Mouse (Mus musculus) left cerebral cortex, postnatal 14 days (tissue): ENCODE measurements around the gene Flad1. TPM values are rescaled to one million over a fixed set of nuclear protein-coding genes. Genes with fewer than 3 reads are reported as not detected.

ENCODE experiments used
- DNase-seq, 2 experiments: peaks; one replicate each; pipeline ENCODE4 v3.0.0; 2021 to 2022; ENCODE audit warnings: low spot score in 2 of 2, mixed read lengths in 1 of 2
- intact Hi-C: fragments of 180-260 bp; cut with DNase I; formaldehyde crosslinking; loops from one replicate; pipeline ENCODE4 v1.15.1; 2025
- total RNA-seq, 2 experiments: library from RNA; stranded (reverse); gene quantifications; 2 replicates each; pipeline ENCODE4 v1.2.3; 2021

Gene Flad1
- total RNA-seq, 2 experiments from 2014 or later = 30.6 to 31.4 TPM

DNA sequence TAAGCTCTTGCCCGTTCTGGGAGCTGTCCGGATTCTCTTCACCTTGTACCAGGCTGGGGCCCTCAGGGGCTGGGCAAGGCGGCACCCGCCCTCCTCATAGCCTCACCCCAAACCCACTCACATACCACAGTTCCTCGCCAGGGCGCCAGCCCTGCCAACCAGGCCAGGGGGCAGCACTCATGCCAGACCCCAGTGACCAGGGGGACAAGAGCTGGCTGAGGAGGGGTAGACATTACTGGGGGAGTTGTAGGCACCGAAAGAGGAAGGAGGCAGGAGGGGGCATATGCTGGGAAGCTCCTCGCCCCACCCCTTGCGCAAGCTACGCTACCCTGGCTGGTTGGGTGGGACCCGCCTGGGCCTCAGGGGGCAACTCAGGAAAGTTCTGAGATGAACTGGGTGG is 24.0 kb downstream of the Flad1 start:
- no peak for DNase-seq
- intact Hi-C loops = no loop called here

DNA sequence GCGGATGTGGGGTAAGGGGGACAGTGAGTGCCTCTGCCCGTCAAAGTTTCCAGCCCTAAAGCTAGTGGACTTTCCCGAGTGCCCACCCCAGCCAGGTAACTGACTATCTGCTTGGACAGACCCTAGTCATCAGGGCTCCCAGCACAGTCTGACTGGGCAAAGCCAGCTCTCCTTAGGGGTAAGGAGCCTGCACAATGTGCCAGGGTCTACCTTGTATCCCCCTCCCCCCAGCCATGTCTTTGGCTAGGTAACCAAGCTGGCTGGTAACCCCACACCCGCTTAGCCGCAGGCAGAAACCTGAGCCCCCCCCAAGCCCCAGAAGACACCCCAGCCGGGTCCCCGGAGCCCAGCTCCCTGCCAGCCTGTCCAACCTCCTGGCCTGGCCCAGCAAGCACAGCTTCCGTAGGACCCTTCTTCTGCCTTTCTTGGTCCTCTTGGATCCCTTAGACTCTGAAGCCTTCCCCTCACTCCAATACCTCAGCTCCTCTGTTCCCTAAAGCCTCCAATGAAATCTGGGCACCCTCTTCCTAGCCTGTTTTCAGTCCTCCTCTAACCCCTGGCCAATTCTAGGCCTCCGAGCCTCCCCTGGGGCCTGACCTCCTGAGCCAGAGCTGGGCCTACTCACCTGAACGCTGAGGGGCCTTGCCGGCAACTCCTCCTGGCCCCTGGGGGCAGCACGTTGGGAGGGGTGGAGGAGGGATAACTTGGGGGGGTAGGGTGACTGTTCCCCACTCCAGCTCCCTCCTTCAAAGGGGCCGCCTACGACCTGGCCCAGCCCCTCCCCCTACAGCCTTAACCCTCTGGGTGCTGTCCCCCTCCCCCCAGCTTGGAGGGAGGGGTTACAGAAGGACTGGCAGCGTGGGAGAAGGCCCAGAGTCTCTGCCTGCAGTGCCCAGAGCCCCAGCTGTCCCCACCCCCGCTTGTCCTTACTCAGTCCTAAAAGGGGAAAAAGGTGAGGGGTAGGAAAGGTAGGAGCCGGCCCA is 24.9 kb downstream of the Flad1 start:
- intact Hi-C loops = no loop called here

DNA sequence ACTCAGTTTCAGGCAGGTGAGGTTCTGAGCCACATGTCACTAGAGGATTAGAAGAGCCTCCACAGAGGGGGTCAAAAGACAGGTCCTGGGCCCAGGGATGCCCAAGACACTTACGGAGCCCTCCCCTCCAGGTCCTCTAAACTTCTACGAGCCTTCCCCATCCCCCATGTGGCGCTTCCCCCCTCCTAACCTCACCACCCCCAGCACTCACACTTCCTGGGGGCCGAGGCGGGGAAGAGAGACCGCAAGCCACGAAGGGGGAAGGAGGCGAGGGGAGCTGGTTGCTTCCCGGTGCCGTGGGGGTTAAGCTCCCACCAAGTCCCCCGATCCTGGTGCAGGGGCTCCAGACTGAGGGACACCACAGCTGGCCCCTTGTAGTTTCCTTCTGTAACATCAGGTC is 26.2 kb downstream of the Flad1 start:
- intact Hi-C loops = no loop called here
- no peak for DNase-seq

More for the DNA sequence above, 24.9 kb downstream of the Flad1 start:
- no peak for DNase-seq

DNA sequence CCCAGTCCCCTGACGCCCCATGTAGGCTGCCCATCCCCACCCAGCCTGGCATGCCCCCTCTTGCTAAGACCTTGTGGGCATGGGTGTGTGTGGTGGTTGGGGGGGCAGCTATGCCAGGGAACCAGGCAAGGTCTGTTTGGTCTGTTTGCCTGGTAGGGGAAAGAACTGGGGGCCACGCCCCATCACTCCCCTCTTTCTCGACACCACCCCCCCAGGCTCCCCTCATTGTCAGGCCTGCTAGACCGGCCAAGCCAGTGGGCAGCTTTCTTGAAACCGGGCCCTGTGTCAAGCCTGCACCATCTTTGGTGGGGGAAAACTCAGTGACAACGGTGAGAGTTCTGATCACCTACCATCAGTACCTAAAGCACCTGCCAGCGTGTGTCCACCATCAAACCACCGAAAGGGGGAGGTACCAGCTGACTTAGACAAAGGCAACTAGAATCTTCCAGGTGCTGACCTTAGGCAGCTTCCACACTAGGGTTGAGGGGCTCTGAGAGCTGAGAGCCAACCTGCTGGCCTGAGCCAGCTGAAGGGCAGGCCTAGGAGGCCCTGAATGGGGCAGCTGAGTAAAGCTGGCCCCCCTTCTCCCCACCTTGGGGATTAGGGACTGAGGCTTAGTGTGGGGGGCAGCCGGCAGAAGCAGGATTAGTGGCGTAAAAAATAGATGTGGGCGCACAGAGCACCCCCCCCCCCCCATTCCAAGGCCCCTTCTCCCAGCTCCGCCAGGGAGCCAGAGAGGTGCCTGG is 27.2 kb downstream of the Flad1 start:
- intact Hi-C loops = no loop called here
- DNase-seq = no peak

DNA sequence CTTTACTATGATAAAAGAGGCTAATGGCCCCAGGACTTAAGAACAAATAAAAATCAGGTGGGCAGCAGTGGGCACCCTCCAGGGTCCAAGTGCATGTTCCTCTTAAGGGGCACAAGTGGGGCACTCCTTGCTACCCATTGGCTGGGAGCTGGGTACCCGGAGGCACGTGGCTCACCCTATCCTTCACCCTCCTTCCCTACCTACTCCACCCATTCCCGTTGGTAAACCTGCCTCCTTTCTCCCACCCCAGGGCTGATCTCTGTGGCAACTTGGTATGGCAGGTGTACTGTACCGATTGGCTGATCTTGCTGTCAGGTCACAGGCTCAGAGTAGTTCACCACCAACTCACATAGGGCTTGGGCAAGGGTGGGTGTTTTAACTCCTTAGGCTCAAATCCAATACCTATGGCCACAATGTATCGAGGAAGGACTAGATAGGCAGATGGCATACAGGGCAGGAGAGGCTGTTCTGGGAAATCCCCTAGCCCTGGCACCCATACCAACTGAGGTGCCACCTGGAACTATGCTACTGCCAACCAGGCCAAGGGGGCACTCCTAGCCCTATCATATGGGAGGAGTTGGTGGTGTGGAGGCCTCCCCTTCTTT is 27.9 kb downstream of the Flad1 start:
- intact Hi-C loops = no loop called here
- DNase-seq = no peak

DNA sequence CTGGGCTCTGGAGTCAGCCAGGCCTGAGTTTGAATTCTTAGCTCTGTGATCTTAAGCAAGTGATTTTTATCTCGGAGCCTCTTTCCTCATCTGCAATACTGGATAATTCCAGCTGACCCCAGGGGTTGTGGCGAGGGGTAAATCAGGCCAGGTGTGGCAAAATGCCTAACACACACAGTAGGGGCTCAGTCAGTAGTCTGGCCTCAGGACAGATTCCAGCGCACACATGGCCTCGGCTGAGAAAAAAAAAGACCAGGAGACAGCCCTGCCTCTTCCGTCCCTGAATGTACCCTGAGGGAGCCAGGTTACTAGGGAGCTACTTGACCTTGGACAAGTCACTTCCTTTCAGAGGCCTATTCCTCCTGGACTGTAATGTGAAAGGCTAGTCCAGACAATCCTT is 28.7 kb downstream of the Flad1 start:
- intact Hi-C loops = no loop called here
- DNase-seq = no peak

DNA sequence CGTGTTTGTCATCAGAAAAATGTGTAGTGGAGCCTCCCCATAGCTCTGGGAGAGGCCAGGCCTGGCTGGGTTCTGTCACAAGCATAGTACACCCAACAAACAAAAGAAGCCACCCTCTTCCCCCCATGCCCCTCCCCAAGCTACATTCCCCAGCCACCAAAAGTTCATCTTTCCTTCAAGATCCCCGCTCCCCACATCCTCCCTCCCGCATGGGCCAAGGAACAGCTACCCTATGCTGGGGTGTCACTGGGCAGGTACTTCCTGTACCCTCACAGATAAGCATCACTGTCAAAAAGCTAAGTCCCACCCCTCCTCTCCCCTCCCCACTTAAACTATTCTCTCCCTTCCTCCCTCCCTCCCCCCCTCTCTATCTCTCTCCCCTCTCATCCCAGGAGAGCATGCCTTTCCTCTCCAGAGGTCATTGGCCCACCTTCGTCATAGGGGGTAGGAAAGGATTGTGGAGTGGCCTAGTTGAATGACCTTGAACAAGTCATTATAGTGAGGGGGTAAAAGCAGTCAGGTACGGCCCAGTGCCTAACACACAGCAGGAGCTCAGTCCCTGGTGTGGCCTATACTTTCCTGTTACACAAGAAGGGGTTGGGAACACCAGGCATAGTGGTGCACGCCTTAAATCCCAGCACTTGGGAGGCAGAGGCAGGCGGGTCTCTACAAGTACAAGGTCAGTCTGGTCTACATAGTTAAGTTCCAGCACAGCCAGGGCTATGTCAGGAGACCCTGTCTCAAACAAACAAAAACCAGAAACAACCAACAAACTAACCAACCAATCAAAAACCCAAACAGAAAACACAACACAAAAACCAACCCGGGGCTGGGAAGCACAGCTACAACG is 29.4 kb downstream of the Flad1 start:
- intact Hi-C loops = no loop called here

DNA sequence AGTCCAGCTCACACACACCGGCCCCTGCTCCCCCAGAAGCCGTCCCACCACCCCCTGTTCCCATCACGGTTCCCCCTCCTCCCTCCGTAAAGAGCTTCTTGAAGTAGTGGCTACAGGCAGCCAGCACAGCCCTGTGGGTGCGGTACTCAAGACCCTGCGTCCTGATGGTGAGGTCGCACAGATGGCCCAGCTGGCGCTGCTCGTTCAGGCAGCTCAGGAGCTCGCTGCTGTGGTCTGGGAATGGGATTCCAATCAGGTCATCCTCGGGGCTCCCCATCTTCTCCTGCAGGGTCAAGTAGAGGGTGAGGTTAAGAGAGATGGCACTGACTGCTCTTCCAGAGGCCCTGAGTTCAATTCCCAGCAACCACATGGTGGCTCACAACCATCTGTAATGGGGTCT is 30.4 kb downstream of the Flad1 start:
- intact Hi-C loops = no loop called here
- DNase-seq = no peak

More for the DNA sequence above, 29.4 kb downstream of the Flad1 start:
- DNase-seq = no peak

DNA sequence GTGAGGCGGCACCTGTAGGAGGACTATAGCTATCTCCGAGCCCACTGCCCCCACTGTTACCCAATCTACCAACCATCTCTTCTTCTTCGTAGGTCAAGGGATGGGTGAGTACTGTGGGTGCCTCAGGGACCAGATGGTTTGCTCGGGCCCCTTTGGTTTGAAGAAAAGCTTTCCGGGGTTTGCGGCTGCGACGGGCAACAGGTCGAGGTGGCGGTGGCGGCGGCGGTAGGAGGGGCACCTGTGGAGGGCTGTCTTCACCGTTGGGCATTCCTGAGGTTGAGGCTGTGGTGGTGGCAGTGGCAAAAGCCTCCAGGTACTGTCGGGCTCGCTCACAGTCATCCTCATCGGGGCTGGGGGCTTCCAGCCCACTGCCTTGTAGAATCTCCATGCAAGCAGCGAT is 31.0 kb downstream of the Flad1 start:
- no peak for DNase-seq
- intact Hi-C loops = no loop called here

DNA sequence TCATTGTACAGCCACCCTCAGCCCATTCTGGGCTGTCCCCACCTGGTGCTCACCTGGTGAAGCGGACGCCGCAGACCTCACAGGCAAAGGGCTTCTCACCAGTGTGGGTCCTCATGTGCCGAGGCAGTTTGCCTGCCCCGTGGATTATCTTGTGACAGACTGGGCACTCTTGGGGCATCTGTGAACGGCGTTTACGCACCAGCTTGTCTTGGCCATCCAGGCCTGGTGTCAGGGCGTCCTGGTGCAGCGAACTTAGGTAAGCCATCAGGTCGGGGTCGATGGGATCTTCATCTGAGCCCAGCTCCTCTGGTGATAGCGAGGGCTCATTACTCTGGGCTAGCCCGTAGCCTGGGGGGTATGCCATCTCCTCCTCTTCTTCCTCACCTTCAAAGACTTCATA is 31.4 kb downstream of the Flad1 start:
- intact Hi-C loops = no loop called here
- no peak for DNase-seq

DNA sequence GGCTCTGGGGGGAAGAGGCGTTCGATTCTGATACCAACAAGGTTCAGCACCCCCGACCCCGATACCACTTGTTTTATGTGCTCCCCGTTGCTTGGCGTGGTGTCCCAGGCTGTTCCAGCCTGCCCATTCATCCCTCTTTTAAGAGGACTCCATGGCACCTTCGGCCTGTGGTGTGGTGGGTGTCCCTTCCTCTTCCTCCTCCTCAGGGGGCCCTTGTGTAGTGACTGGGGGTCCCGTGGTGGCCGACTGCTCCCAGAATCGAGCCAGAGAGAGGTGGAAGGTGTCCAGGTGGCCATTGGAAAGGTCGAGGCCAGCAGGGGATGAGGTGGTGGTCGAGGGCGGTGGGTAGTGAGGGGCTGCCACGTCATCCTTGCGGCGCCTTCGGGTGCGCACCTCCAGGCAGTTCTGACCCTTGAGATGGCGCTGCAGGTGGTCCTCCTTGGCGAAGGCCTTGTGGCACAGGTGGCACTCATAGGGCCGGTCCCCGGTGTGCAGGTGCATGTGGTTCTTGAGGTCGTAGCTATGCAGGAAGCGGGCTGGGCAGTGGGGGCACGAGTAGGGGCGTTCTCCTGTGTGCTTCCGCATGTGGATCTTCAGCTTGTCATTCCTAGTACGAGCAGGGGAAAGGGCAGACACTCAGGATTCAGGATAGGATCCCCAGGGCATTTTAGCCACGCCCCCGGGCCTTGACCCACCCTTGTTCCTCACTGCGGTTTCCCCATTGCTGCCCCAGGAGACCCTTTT is 32.1 kb downstream of the Flad1 start:
- no peak for DNase-seq

DNA sequence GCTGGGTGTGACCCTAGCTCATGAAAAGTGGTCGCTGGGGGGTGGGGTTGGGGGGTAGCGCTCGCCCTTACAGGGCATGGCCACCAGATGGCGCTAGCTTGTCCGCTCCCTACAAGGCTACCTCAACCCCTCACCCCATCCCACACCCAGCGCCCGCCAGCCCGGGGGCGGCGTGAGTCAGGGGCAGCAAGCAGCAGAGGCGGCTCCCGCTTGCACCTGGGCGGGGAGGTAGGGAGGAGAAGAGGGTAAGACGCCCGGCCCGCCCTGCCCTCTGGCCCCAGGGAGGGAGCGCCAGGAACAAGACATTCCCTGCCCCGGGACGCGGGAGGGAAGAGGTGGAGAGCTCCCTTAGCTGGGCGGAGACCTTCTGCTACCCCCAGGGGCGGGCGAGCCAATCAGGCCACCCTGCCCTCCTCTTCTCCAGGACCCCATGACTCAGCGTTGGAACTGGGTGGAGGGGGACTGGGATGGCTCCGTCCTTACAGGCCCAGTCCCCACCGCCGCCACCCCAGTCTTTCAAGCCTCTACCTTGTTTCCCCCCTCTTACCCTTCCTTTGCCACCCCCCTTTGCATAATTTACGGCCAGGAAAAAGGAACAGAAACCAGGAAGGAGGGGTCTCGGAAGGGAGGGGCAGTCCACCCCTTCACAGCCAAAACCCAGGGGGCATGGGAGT is 33.1 kb downstream of the Flad1 start:
- peak; percentile 50 to 63 for DNase-seq
- intact Hi-C loops = loop anchor here (5.0 kb wide), 1 partner anchor 109 kb away; no protein-coding TSS in a partner anchor

More for the DNA sequence above, 32.1 kb downstream of the Flad1 start:
- intact Hi-C loops = loop anchor here (5.0 kb wide), 1 partner anchor 108 kb away; no protein-coding TSS in a partner anchor

DNA sequence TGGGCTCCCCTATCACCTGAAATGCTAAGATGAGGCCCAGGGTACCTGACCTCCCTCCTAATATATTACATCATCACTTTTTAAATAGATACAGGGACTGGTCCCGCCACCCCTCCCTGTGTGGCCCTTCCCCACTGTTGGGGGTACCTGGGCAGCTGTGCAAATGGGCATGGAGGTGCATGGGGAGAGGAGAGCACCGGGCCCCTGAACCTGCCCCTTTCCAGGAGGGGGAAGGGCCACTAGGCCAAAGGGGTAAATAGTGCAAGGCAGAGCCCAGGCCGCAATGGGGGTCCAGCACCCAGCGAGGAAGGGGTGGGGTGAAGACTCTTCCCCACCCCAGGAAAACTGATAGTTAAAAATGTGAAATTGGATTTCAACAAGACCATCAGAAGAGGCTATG is 33.8 kb downstream of the Flad1 start:
- DNase-seq = no peak
- intact Hi-C loops = loop anchor here (5.0 kb wide), 1 partner anchor 109 kb away; no protein-coding TSS in a partner anchor

DNA sequence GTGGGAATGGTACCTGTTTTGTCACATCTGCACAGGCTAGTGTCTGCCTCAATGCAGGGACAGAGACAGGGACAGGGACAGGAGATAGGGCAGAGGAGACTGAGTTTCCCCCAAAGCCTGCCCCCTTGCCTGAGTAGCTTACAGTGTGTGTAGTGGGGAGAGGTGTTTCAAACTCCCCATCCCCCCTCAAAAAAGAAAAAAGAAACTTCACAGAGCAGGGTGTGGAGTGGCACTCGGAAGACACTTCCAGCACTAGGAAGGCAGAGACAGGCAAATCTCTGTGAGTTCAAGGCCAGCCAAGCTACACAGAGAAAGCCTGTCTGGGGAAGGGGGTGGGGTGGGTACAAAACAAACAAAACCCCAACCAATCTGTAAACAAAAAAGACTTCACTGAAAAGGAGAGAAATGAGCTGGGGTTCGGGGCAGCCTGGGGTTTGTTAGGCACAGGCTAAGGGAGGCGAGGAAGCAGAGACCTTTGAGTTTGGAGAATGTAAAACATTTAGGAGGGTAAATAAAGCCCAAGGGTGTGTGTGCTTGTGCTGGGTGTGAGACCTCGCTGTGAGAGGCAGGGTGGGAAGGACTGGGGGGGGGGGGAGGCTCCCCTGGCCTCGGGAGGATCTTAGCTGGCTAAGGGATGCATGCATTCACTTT is 38.0 kb downstream of the Flad1 start:
- intact Hi-C loops = no loop called here
- DNase-seq = no peak

DNA sequence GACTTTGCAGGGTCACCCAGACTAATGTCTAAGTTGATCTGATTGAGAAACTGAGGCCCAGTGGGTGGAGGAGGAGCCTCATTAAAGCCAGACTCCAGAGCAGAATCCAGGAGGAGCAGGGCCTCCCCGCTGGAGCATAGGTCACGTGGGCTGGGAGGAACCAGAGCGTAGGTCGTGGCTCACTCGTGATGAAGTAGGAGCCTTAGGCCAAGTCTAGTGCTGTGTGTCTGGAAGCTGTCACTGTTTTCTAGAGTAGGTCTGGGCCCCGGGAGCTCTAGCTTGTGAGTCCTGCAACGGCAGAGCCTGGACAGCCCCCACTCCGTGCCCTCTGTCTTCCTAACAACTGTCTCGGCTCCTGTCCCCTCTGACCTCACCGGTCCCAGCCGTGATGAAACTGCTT is 44.3 kb downstream of the Flad1 start:
- no peak for DNase-seq
- intact Hi-C loops = no loop called here

DNA sequence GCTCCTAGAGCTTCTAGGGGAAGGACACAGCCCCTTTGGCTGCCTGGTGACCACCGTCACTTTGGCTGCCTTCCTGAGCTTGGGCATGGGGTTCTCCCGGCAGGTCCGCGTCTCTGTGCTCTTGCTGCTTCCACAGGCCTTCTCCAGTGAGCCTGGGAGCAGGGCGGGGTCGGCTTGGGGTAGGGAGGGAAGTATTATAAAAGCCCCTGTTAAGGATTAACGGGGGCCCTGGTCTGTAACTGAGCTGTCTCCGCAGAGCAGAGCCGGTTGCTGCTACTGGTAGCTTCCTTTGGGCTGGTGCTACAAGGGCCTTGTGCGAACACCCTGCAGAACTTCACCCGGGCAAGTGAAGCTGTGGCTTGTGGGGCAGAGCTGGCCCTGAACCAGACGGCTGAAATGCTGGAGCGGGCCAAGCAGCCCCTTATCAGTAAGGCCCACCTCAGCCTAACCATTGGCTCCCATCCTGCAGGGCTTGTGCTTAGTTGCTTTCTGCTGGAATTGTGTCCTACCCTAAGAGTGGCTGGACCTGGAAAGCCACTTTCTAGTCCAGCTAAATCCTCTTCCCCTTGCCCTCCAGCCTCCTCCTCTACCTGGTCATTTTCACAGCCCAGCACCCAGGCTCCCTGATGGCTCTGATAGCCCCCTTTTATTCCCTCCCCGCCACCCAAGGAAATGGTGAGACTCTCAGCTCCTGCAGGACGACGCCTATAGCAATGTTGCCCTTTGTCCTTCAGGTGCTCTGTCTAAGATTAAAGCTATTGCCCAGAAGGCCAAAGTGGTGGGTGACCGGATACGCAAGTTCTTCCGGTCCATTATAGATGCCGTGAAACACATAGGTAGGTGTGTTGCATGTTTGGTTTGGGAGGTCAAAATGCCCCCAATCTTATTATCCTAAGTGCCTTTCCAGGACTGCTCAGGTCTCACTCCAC is 45.9 kb downstream of the Flad1 start:
- intact Hi-C loops = no loop called here
- no peak for DNase-seq

DNA sequence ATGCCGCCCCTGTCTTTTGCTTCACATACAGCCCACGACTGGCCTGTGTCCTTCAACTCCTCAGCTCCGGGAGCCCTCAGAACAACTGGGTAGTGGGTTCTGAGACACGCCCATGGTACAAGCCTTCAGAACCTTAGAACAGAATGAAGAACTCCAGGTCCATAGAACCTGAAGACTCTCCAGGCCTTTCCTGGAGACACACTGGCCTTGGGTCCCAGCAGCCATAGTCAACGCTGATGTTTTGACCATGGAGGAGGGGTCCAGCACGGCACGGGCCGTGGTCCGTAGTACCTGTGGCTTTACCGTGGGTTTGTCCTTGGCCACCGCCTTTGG is 46.6 kb downstream of the Flad1 start, which contains the start of gene Dcst1:
Dcst1 (minus strand) TSS at position 101 of the 333 bp plus-strand sequence.
- DNase-seq = no peak
- intact Hi-C loops = no loop called here
